Comparison of ENCODE assay signal across 31 mouse cellular contexts in genomic region chr1:172302311-172302710, GRCm38 (mm10). TPM values are rescaled to one million over a fixed set of nuclear protein-coding genes. Genes with fewer than 3 reads are reported as not detected.
DNase-seq lines count a peak whose midpoint lies in the region; ATAC-seq lines count a peak whose summit lies in the region.
"Had no signal": no experiment of that assay in that cellular context is flagged by ENCODE, and none has a peak within 500 bp of the region (broad histone marks: within the 10 kb centered on the region; RNA-seq: fewer than 3 reads in every experiment).

No protein-coding gene starts in this region.

- no peak overlapping the region for H3K4me2 ChIP-seq in hindbrain, embryonic 14.5 days (replicated peaks)
- no peak overlapping the region for H3K4me2 ChIP-seq in neural tube, embryonic 13.5 days
- H3K4me2 ChIP-seq in neural tube, embryonic 15.5 days: no peak overlapping the region
- H3K4me2 ChIP-seq: embryonic facial prominence, embryonic 12.5 days; forebrain, embryonic 12.5 days; heart, embryonic 12.5 days; liver, embryonic 15.5 days had no signal

- H3K27me3 ChIP-seq in hindbrain, embryonic 10.5 days (ENCODE audit: insufficient read depth, poor library complexity, severe bottlenecking): peaks cover 26% of the 10 kb centered on the region
- H3K27me3 ChIP-seq in hindbrain, embryonic 14.5 days (ENCODE audit: control insufficient read depth, insufficient read depth, low read length): no peaks in the 10 kb centered on the region; the same call in 1 of the 2 replicates
- no peaks in the 10 kb centered on the region for H3K27me3 ChIP-seq in neural tube, embryonic 13.5 days
- H3K27me3 ChIP-seq in embryonic facial prominence, embryonic 10.5 days (replicated peaks; ENCODE audit: low read depth, poor library complexity, severe bottlenecking): peaks cover 33% of the 10 kb centered on the region
- H3K27me3 ChIP-seq in neural tube, embryonic 15.5 days (replicated peaks): no peaks in the 10 kb centered on the region
- H3K27me3 ChIP-seq: embryonic facial prominence, embryonic 12.5 days; heart, embryonic 12.5 days had no signal

- WGBS in hindbrain, embryonic 10.5 days: 46% methylated on average over 3 of the region's 3 CpGs
- WGBS in hindbrain, embryonic 14.5 days: 56% methylated on average over 3 of the region's 3 CpGs
- WGBS in neural tube, embryonic 13.5 days: 65% methylated on average over 3 of the region's 3 CpGs
- WGBS in embryonic facial prominence, embryonic 10.5 days: 47% methylated on average over 3 of the region's 3 CpGs
- 71% methylated on average over 3 of the region's 3 CpGs for WGBS in neural tube, embryonic 15.5 days

- peak overlapping the region; percentile 77 for H3K27ac ChIP-seq in hindbrain, embryonic 10.5 days
- no peak overlapping the region for H3K27ac ChIP-seq in hindbrain, embryonic 14.5 days
- 0 out of 2 replicates have a peak overlapping the region, but pooled peaks have one; percentile 18 for H3K27ac ChIP-seq in neural tube, embryonic 13.5 days (replicated peaks)
- peak overlapping the region; percentile 64; the same call in 1 of the 2 replicates for H3K27ac ChIP-seq in embryonic facial prominence, embryonic 10.5 days (replicated peaks)
- 0 out of 2 replicates have a peak overlapping the region, but pooled peaks have one; percentile 4 for H3K27ac ChIP-seq in neural tube, embryonic 15.5 days (replicated peaks)
- H3K27ac ChIP-seq: embryonic facial prominence, embryonic 12.5 days; forebrain, embryonic 12.5 days; liver, embryonic 15.5 days; stomach, postnatal 0 days had no signal

- no peaks in the 10 kb centered on the region for H3K9me3 ChIP-seq in hindbrain, embryonic 10.5 days
- H3K9me3 ChIP-seq in hindbrain, embryonic 14.5 days (ENCODE audit: control insufficient read depth, low read length): no peaks in the 10 kb centered on the region
- no peaks in the 10 kb centered on the region for H3K9me3 ChIP-seq in neural tube, embryonic 13.5 days
- no peaks in the 10 kb centered on the region for H3K9me3 ChIP-seq in embryonic facial prominence, embryonic 10.5 days
- no peaks in the 10 kb centered on the region for H3K9me3 ChIP-seq in neural tube, embryonic 15.5 days (replicated peaks)
- H3K9me3 ChIP-seq: embryonic facial prominence, embryonic 12.5 days; forebrain, embryonic 12.5 days; heart, embryonic 12.5 days; liver, embryonic 15.5 days; megakaryocyte, embryonic 14.5 days had no signal

- H3K36me3 ChIP-seq in hindbrain, embryonic 10.5 days: no peaks in the 10 kb centered on the region
- no peaks in the 10 kb centered on the region for H3K36me3 ChIP-seq in hindbrain, embryonic 14.5 days (replicated peaks; ENCODE audit: control insufficient read depth, insufficient read depth)
- H3K36me3 ChIP-seq in neural tube, embryonic 13.5 days: no peaks in the 10 kb centered on the region
- no peaks in the 10 kb centered on the region for H3K36me3 ChIP-seq in embryonic facial prominence, embryonic 10.5 days (replicated peaks)
- H3K36me3 ChIP-seq in neural tube, embryonic 15.5 days: no peaks in the 10 kb centered on the region
- H3K36me3 ChIP-seq: embryonic facial prominence, embryonic 12.5 days; forebrain, embryonic 12.5 days; heart, embryonic 12.5 days; liver, embryonic 15.5 days had no signal

- no peak for ATAC-seq in hindbrain, embryonic 14.5 days (ENCODE audit: low FRiP score)
- no peak for ATAC-seq in neural tube, embryonic 13.5 days (ENCODE audit: low read depth)
- no peak for ATAC-seq in neural tube, embryonic 15.5 days (ENCODE audit: low FRiP score)
- ATAC-seq: hindbrain, embryonic 16.5 days; intestine, embryonic 16.5 days had no signal

- peaks cover 82% of the 10 kb centered on the region for H3K4me1 ChIP-seq in hindbrain, embryonic 10.5 days (replicated peaks)
- H3K4me1 ChIP-seq in hindbrain, embryonic 14.5 days (replicated peaks; ENCODE audit: control insufficient read depth, insufficient read depth, low read length): peaks cover 22% of the 10 kb centered on the region
- peaks cover 47% of the 10 kb centered on the region for H3K4me1 ChIP-seq in neural tube, embryonic 13.5 days (replicated peaks)
- H3K4me1 ChIP-seq in embryonic facial prominence, embryonic 10.5 days: peaks cover 73% of the 10 kb centered on the region
- H3K4me1 ChIP-seq in neural tube, embryonic 15.5 days: peaks cover 40% of the 10 kb centered on the region

- no peak overlapping the region for H3K9ac ChIP-seq in hindbrain, embryonic 14.5 days
- no peak overlapping the region; the same call in 1 of the 2 replicates for H3K9ac ChIP-seq in neural tube, embryonic 13.5 days
- H3K9ac ChIP-seq in neural tube, embryonic 15.5 days (replicated peaks): no peak overlapping the region
- H3K9ac ChIP-seq: forebrain, embryonic 12.5 days; heart, embryonic 12.5 days; liver, embryonic 15.5 days had no signal

- no peak overlapping the region for H3K4me3 ChIP-seq in hindbrain, embryonic 10.5 days
- H3K4me3 ChIP-seq in hindbrain, embryonic 14.5 days (replicated peaks; ENCODE audit: low read length): no peak overlapping the region
- no peak overlapping the region for H3K4me3 ChIP-seq in neural tube, embryonic 13.5 days
- H3K4me3 ChIP-seq in embryonic facial prominence, embryonic 10.5 days: 0 out of 2 replicates have a peak overlapping the region, but pooled peaks have one; percentile 2
- no peak overlapping the region for H3K4me3 ChIP-seq in neural tube, embryonic 15.5 days (replicated peaks)
- H3K4me3 ChIP-seq: embryonic facial prominence, embryonic 12.5 days; forebrain, embryonic 12.5 days; heart, embryonic 12.5 days; liver, embryonic 15.5 days had no signal

- no peak for DNase-seq in hindbrain, embryonic 10.5 days (ENCODE audit: low spot score)
- DNase-seq in hindbrain, embryonic 14.5 days (ENCODE audit: low spot score): no peak
- no peak for DNase-seq in neural tube, embryonic 10.5 days (ENCODE audit: extremely low spot score, low spot score)
- DNase-seq in embryonic facial prominence, embryonic 10.5 days (ENCODE audit: low spot score): no peak
- DNase-seq in lung, adult 18-20 months: no peak
- DNase-seq in spleen, postnatal 14 days (ENCODE audit: low spot score in 2 of 2): no peak
- DNase-seq: adrenal gland, postnatal 25 days; cerebellum, adult 11 months; cerebellum, adult 9-11 months; heart, adult 18-20 months; heart, postnatal 10 days; kidney, adult 9 months; kidney, postnatal 25 days; layer of hippocampus, adult 9-11 months; left cerebral cortex, postnatal 4 days; liver; lung, postnatal 14 days; midbrain, embryonic 14.5 days; thymus, adult 2 months had no signal

RNA-seq across cellular contexts. Expression of gene Atp1a2, which starts 4.4 kb away (rescaled TPM):
- 2.1 and 2.3 TPM in 2 replicates for polyA plus RNA-seq in hindbrain, embryonic 10.5 days (2016; fragmentation: Nextera tagmentation; extraction: Ambion mirVana)
- 27.9 and 29.5 TPM in 2 replicates for polyA plus RNA-seq in hindbrain, embryonic 14.5 days (2014; fragmentation: Nextera tagmentation; extraction: Ambion mirVana)
- 38.6 and 40.0 TPM in 2 replicates for polyA plus RNA-seq in neural tube, embryonic 13.5 days (2015; fragmentation: Nextera tagmentation; extraction: Ambion mirVana)
- 1.2 and 1.4 TPM in 2 replicates for polyA plus RNA-seq in embryonic facial prominence, embryonic 10.5 days (2016; fragmentation: Nextera tagmentation; extraction: Ambion mirVana)
- polyA plus RNA-seq in neural tube, embryonic 15.5 days (2015; fragmentation: Nextera tagmentation; extraction: Ambion mirVana): 57.9 and 63.1 TPM in 2 replicates

RNA-seq across cellular contexts. Expression of gene Kcnj9, which starts 26.8 kb away (rescaled TPM):
- 0.11 and 0.71 TPM in 2 replicates for polyA plus RNA-seq in hindbrain, embryonic 10.5 days (2016; fragmentation: Nextera tagmentation; extraction: Ambion mirVana)
- polyA plus RNA-seq in hindbrain, embryonic 14.5 days (2014; fragmentation: Nextera tagmentation; extraction: Ambion mirVana): 1.7 and 2.1 TPM in 2 replicates
- 1.5 and 2.1 TPM in 2 replicates for polyA plus RNA-seq in neural tube, embryonic 13.5 days (2015; fragmentation: Nextera tagmentation; extraction: Ambion mirVana)
- polyA plus RNA-seq in embryonic facial prominence, embryonic 10.5 days (2016; fragmentation: Nextera tagmentation; extraction: Ambion mirVana): 0.10 and 0.11 TPM in 2 replicates
- polyA plus RNA-seq in neural tube, embryonic 15.5 days (2015; fragmentation: Nextera tagmentation; extraction: Ambion mirVana): 2.5 and 3.2 TPM in 2 replicates
- polyA plus RNA-seq: heart, embryonic 12.5 days; intestine, embryonic 16.5 days; liver, embryonic 15.5 days; small intestine, adult 2 months had no signal

RNA-seq across cellular contexts. Expression of gene Kcnj10, which starts 38.7 kb away (rescaled TPM):
- polyA plus RNA-seq in hindbrain, embryonic 10.5 days (2016; fragmentation: Nextera tagmentation; extraction: Ambion mirVana): 0.31 and 0.77 TPM in 2 replicates
- 2.8 and 3.5 TPM in 2 replicates for polyA plus RNA-seq in hindbrain, embryonic 14.5 days (2014; fragmentation: Nextera tagmentation; extraction: Ambion mirVana)
- 1.9 and 2.0 TPM in 2 replicates for polyA plus RNA-seq in neural tube, embryonic 13.5 days (2015; fragmentation: Nextera tagmentation; extraction: Ambion mirVana)
- 0.09 and 0.15 TPM in 2 replicates for polyA plus RNA-seq in embryonic facial prominence, embryonic 10.5 days (2016; fragmentation: Nextera tagmentation; extraction: Ambion mirVana)
- polyA plus RNA-seq in neural tube, embryonic 15.5 days (2015; fragmentation: Nextera tagmentation; extraction: Ambion mirVana): 2.3 and 2.5 TPM in 2 replicates
- polyA plus RNA-seq: heart, embryonic 12.5 days had no signal

RNA-seq across cellular contexts. Expression of gene Igsf8, which starts 40.9 kb away (rescaled TPM):
- polyA plus RNA-seq in hindbrain, embryonic 10.5 days (2016; fragmentation: Nextera tagmentation; extraction: Ambion mirVana): 63.5 and 142 TPM in 2 replicates
- polyA plus RNA-seq in hindbrain, embryonic 14.5 days (2014; fragmentation: Nextera tagmentation; extraction: Ambion mirVana): 64.7 and 69.0 TPM in 2 replicates
- polyA plus RNA-seq in neural tube, embryonic 13.5 days (2015; fragmentation: Nextera tagmentation; extraction: Ambion mirVana): 116 and 126 TPM in 2 replicates
- 33.7 and 39.5 TPM in 2 replicates for polyA plus RNA-seq in embryonic facial prominence, embryonic 10.5 days (2016; fragmentation: Nextera tagmentation; extraction: Ambion mirVana)
- polyA plus RNA-seq in neural tube, embryonic 15.5 days (2015; fragmentation: Nextera tagmentation; extraction: Ambion mirVana): 70.9 and 71.3 TPM in 2 replicates

RNA-seq across cellular contexts. Expression of gene Atp1a4, which starts 44.1 kb away (rescaled TPM):
- polyA plus RNA-seq in hindbrain, embryonic 10.5 days (2016; fragmentation: Nextera tagmentation; extraction: Ambion mirVana): not detected in 2 replicates
- polyA plus RNA-seq in hindbrain, embryonic 14.5 days (2014; fragmentation: Nextera tagmentation; extraction: Ambion mirVana): 0.15 TPM in 1 of 2 replicates, not detected in the other
- not detected in 2 replicates for polyA plus RNA-seq in neural tube, embryonic 13.5 days (2015; fragmentation: Nextera tagmentation; extraction: Ambion mirVana)
- polyA plus RNA-seq in embryonic facial prominence, embryonic 10.5 days (2016; fragmentation: Nextera tagmentation; extraction: Ambion mirVana): not detected in 2 replicates
- 0.05 TPM in 1 of 2 replicates, not detected in the other for polyA plus RNA-seq in neural tube, embryonic 15.5 days (2015; fragmentation: Nextera tagmentation; extraction: Ambion mirVana)
- polyA plus RNA-seq: embryonic facial prominence, embryonic 12.5 days; hindbrain, embryonic 16.5 days; intestine, embryonic 16.5 days; midbrain, embryonic 14.5 days; neural tube, embryonic 14.5 days; small intestine, adult 2 months; stomach, postnatal 0 days had no signal
